Mouse (Mus musculus): ENCODE measurements at regions not wholly inside any gene's neighbourhood (a gene's known extent, or its start where the extent isn't known, plus 50 kb on each side); places are given as distances from the start of the nearest gene placed in this dataset.

- 51% methylated on average over 3 of the region's 3 CpGs for WGBS
- no peak for ATAC-seq (ENCODE audit: insufficient read depth, low read depth)
- no peak for DNase-seq (ENCODE audit: low spot score)
Observed at GRCm38 (mm10) chr12:36974432-36975094, 133.8 kb upstream of the Meox2 start.

GRCm38 (mm10) chr12:36977141-36977540 lies 131.2 kb upstream of the Meox2 start:
- Histone ChIP-seq H3K9me3 (replicated peaks; ENCODE audit: control insufficient read depth, low read length) (no peaks in the 10 kb centered on the region), H3K9ac (replicated peaks; ENCODE audit: low read depth, low read length) (no peak overlapping the region), H3K36me3 (replicated peaks; ENCODE audit: control insufficient read depth, insufficient read depth, low read length) (no peaks in the 10 kb centered on the region), H3K27ac (ENCODE audit: low read depth) (no peak overlapping the region), H3K4me1 (ENCODE audit: control insufficient read depth, insufficient read depth) (no peaks in the 10 kb centered on the region), H3K4me3 (ENCODE audit: low read depth, low read length) (no peak overlapping the region), H3K4me2 (ENCODE audit: low read depth, low read length) (no peak overlapping the region), H3K27me3 (ENCODE audit: control insufficient read depth, insufficient read depth, low read length) (no peaks in the 10 kb centered on the region)
- WGBS: 51% methylated on average over 3 of the region's 3 CpGs
- ATAC-seq (ENCODE audit: insufficient read depth, low read depth) (no peak), DNase-seq (ENCODE audit: low spot score) (no peak)
- TF ChIP-seq EP300 (IDR thresholded peaks at IDR 0.05; ENCODE audit: low read depth) (no peak), CTCF (IDR thresholded peaks at IDR 0.05; ENCODE audit: low read depth) (no peak)

More at GRCm38 (mm10) chr12:36974432-36975094, 133.8 kb upstream of the Meox2 start:
- TF ChIP-seq EP300 (IDR thresholded peaks at IDR 0.05; ENCODE audit: low read depth): no peak
- TF ChIP-seq CTCF (IDR thresholded peaks at IDR 0.05; ENCODE audit: low read depth): no peak
- Histone ChIP-seq H3K9me3 (replicated peaks; ENCODE audit: control insufficient read depth, low read length) (no peaks in the 10 kb centered on the region), H3K27me3 (ENCODE audit: control insufficient read depth, insufficient read depth, low read length) (no peaks in the 10 kb centered on the region), H3K4me1 (ENCODE audit: control insufficient read depth, insufficient read depth) (no peaks in the 10 kb centered on the region), H3K9ac (replicated peaks; ENCODE audit: low read depth, low read length) (no peak overlapping the region), H3K4me3 (ENCODE audit: low read depth, low read length) (no peak overlapping the region), H3K36me3 (replicated peaks; ENCODE audit: control insufficient read depth, insufficient read depth, low read length) (no peaks in the 10 kb centered on the region), H3K27ac (ENCODE audit: low read depth) (no peak overlapping the region), H3K4me2 (ENCODE audit: low read depth, low read length) (no peak overlapping the region)

DNA sequence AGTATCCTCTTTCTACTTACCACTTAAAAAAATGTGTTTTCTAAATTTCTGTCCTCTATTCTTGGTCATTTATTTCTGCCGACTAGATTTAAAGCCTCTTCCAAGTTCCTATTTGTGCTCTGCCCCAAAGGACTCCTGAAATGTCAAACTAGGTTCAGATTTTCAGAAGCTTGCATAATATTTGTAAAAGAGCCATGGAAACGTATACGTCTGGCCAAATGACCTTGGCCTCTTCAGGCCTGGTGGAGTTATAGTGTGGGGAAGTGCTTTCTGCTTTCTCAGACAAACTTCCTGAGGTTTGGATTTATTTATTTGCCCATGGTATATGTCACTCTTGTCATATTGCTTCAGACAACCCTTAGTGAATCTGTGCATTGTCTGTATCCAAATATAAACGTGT lies 117.2 kb upstream of the Meox2 start:
- Histone ChIP-seq H3K4me1 (ENCODE audit: control insufficient read depth, insufficient read depth) (no peaks in the 10 kb centered on the region), H3K4me2 (ENCODE audit: low read depth, low read length) (no peak overlapping the region), H3K9ac (replicated peaks; ENCODE audit: low read depth, low read length) (no peak overlapping the region), H3K9me3 (replicated peaks; ENCODE audit: control insufficient read depth, low read length) (no peaks in the 10 kb centered on the region), H3K36me3 (replicated peaks; ENCODE audit: control insufficient read depth, insufficient read depth, low read length) (no peaks in the 10 kb centered on the region), H3K4me3 (ENCODE audit: low read depth, low read length) (no peak overlapping the region), H3K27me3 (ENCODE audit: control insufficient read depth, insufficient read depth, low read length) (no peaks in the 10 kb centered on the region), H3K27ac (ENCODE audit: low read depth) (no peak overlapping the region)
- no peak for DNase-seq (ENCODE audit: low spot score)
- 56% methylated on average over 4 of the region's 4 CpGs for WGBS
- no peak for ATAC-seq (ENCODE audit: insufficient read depth, low read depth)
- no peak for TF ChIP-seq EP300 (IDR thresholded peaks at IDR 0.05; ENCODE audit: low read depth)
- no peak for TF ChIP-seq CTCF (IDR thresholded peaks at IDR 0.05; ENCODE audit: low read depth)

DNA sequence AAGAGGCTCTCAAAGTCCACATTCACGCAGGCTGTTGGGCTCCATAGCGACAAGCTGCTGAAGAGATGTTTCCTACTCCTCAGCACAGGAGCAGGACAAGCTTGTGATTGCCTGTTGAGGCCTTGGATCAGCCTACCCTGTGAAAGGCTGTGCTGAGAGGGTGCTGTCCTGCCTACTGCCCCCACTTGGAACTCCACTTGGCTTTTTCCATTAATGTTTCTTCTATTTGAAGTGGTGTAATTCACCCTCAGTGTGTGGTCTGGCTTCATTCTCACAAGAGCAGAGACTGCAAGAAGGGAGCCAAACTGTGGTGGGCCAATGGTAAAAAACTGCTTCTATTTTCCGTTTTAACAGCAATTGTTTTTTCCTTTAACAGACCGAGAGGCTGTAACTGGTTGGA lies 116.4 kb upstream of the Meox2 start:
- Histone ChIP-seq H3K4me2 (ENCODE audit: low read depth, low read length) (no peak overlapping the region), H3K9me3 (replicated peaks; ENCODE audit: control insufficient read depth, low read length) (no peaks in the 10 kb centered on the region), H3K27me3 (ENCODE audit: control insufficient read depth, insufficient read depth, low read length) (no peaks in the 10 kb centered on the region), H3K4me1 (ENCODE audit: control insufficient read depth, insufficient read depth) (no peaks in the 10 kb centered on the region), H3K36me3 (replicated peaks; ENCODE audit: control insufficient read depth, insufficient read depth, low read length) (no peaks in the 10 kb centered on the region), H3K4me3 (ENCODE audit: low read depth, low read length) (no peak overlapping the region), H3K9ac (replicated peaks; ENCODE audit: low read depth, low read length) (no peak overlapping the region), H3K27ac (ENCODE audit: low read depth) (no peak overlapping the region)
- no peak for TF ChIP-seq EP300 (IDR thresholded peaks at IDR 0.05; ENCODE audit: low read depth)
- no peak for TF ChIP-seq CTCF (IDR thresholded peaks at IDR 0.05; ENCODE audit: low read depth)
- DNase-seq (ENCODE audit: low spot score) (no peak), ATAC-seq (ENCODE audit: insufficient read depth, low read depth) (no peak)
- WGBS: 70% methylated on average over 4 of the region's 4 CpGs

DNA sequence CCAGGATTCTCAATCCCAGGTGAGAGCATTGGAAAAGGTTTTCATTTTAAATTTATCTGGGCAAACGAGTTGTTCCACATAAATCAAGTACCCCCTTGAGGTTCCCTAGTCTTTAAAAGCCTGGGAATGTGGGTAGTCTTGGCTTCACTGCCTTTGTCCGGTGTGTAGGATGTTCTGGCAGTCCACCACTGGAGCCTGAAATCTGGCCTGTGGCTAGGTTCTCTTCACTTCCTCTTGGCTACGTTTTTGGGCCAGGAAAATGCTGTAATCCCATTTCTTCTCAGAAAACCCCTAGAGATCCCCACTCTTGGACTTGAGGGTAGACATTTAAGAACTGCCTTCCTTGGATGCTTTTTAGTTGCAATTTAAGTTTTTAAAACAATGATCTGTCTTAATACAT lies 106.9 kb upstream of the Meox2 start:
- H3K4me2 ChIP-seq (ENCODE audit: low read depth, low read length): no peak overlapping the region
- H3K9me3 ChIP-seq (replicated peaks; ENCODE audit: control insufficient read depth, low read length): no peaks in the 10 kb centered on the region
- WGBS: 40% methylated on average over 3 of the region's 3 CpGs
- H3K4me1 ChIP-seq (ENCODE audit: control insufficient read depth, insufficient read depth): no peaks in the 10 kb centered on the region
- no peak overlapping the region for H3K9ac ChIP-seq (replicated peaks; ENCODE audit: low read depth, low read length)
- H3K4me3 ChIP-seq (ENCODE audit: low read depth, low read length): no peak overlapping the region
- ATAC-seq (ENCODE audit: insufficient read depth, low read depth) (no peak), DNase-seq (ENCODE audit: low spot score) (no peak)
- no peaks in the 10 kb centered on the region for H3K27me3 ChIP-seq (ENCODE audit: control insufficient read depth, insufficient read depth, low read length)
- H3K27ac ChIP-seq (ENCODE audit: low read depth): no peak overlapping the region
- TF ChIP-seq CTCF (IDR thresholded peaks at IDR 0.05; ENCODE audit: low read depth): no peak
- no peak for TF ChIP-seq EP300 (IDR thresholded peaks at IDR 0.05; ENCODE audit: low read depth)
- H3K36me3 ChIP-seq (replicated peaks; ENCODE audit: control insufficient read depth, insufficient read depth, low read length): no peaks in the 10 kb centered on the region

DNA sequence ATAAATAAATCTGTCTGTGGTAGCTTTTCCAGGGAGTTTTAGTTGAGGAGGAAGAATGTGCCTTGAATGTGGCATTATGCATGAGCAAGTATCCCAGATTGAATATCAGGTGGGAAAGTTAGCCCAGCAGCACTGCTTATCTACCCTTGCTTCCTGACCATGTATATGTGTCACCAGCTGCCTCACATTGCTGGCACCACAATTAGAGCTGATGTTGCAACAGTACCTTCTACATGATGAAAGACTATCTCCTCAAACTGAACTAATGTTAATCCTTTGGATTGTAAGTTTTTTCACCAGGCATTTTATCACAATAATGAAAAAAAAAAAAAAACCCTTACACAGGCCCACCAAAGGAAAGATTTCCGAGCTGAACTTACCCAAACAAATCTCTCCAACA lies 103.1 kb upstream of the Meox2 start:
- no peak overlapping the region for H3K4me3 ChIP-seq (ENCODE audit: low read depth, low read length)
- H3K36me3 ChIP-seq (replicated peaks; ENCODE audit: control insufficient read depth, insufficient read depth, low read length): no peaks in the 10 kb centered on the region
- no peaks in the 10 kb centered on the region for H3K9me3 ChIP-seq (replicated peaks; ENCODE audit: control insufficient read depth, low read length)
- ATAC-seq (ENCODE audit: insufficient read depth, low read depth) (no peak), DNase-seq (ENCODE audit: low spot score) (no peak)
- H3K27me3 ChIP-seq (ENCODE audit: control insufficient read depth, insufficient read depth, low read length): no peaks in the 10 kb centered on the region
- no peak overlapping the region for H3K27ac ChIP-seq (ENCODE audit: low read depth)
- no peak overlapping the region for H3K4me2 ChIP-seq (ENCODE audit: low read depth, low read length)
- TF ChIP-seq EP300 (IDR thresholded peaks at IDR 0.05; ENCODE audit: low read depth) (no peak), CTCF (IDR thresholded peaks at IDR 0.05; ENCODE audit: low read depth) (no peak)
- no peak overlapping the region for H3K9ac ChIP-seq (replicated peaks; ENCODE audit: low read depth, low read length)
- WGBS: 58% methylated on average over 1 of the region's 1 CpGs
- no peaks in the 10 kb centered on the region for H3K4me1 ChIP-seq (ENCODE audit: control insufficient read depth, insufficient read depth)
